Mouse (Mus musculus) macrophage (primary cell): Measurements from ENCODE around the gene Fam32a. TPM values are rescaled to one million over a fixed set of nuclear protein-coding genes. Genes with fewer than 3 reads are reported as not detected.

Experiments used
- H3K27ac ChIP-seq: fragments of 350-480 bp; formaldehyde crosslinking; 2 replicates; pipeline ENCODE4 v1.9.0; 2021
- H3K36me3 ChIP-seq: fragments of 350-480 bp; formaldehyde crosslinking; 2 replicates; pipeline ENCODE4 v1.9.0; 2021; ENCODE audit errors: inconsistent target
- H3K4me3 ChIP-seq: fragments of 350-480 bp; formaldehyde crosslinking; 2 replicates; pipeline ENCODE4 v1.9.0; 2021; ENCODE audit errors: inconsistent target
- H3K79me2 ChIP-seq: fragments of 350-480 bp; formaldehyde crosslinking; 2 replicates; pipeline ENCODE4 v1.9.0; 2021; ENCODE audit errors: inconsistent target
- WGBS: methylation state at CpG from one replicate; pipeline ENCODE4 v1.1.7; 2026; ENCODE audit warnings: inconsistent platforms; ENCODE audit not compliant: missing documents; 5-methylcytosine and 5-hydroxymethylcytosine counted together
- polyA plus RNA-seq: library from polyadenylated mRNA; stranded (reverse); fragments of 250-400 nt; gene quantifications from 3 replicates; pipeline ENCODE4 v1.2.4, GENCODE M21; 2018; ENCODE audit warnings: inconsistent platforms

Fam32a gene
- polyA plus RNA-seq, 1 experiment from 2014 or later, result 65.8 TPM

GRCm38 (mm10) chr8:72215060-72215459 lies 4.5 kb upstream of the Fam32a start:
- H3K4me3 ChIP-seq, result no peak overlapping the region
- WGBS, result 47% methylated on average over 2 of the region's 2 CpGs
- H3K36me3 ChIP-seq, result no peaks in the 10 kb centered on the region
- no peak overlapping the region for H3K27ac ChIP-seq
- peaks cover 5% of the 10 kb centered on the region for H3K79me2 ChIP-seq

- peaks cover 13% of the 10 kb centered on the region for H3K79me2 ChIP-seq
- 6% methylated on average over 1 of the region's 1 CpGs for WGBS
- no peaks in the 10 kb centered on the region for H3K36me3 ChIP-seq
- H3K27ac ChIP-seq, result no peak overlapping the region
- no peak overlapping the region for H3K4me3 ChIP-seq
These were observed 3.7 kb upstream of the Fam32a start for GRCm38 (mm10) chr8:72215871-72216270.

GRCm38 (mm10) chr8:72218781-72219540 lies 569 bp upstream of the Fam32a start:
- H3K27ac ChIP-seq, result no peak overlapping the region
- H3K79me2 ChIP-seq, result peaks cover 27% of the 10 kb centered on the region
- H3K36me3 ChIP-seq, result peaks cover 28% of the 10 kb centered on the region
- H3K4me3 ChIP-seq, result peak overlapping the region; percentile 88; the same call in 1 of the 2 replicates
- WGBS, result 65% methylated on average over 7 of the region's 10 CpGs

- peaks cover 27% of the 10 kb centered on the region for H3K79me2 ChIP-seq
- H3K27ac ChIP-seq, result no peak overlapping the region
- 64% methylated on average over 3 of the region's 4 CpGs for WGBS
- peaks cover 29% of the 10 kb centered on the region for H3K36me3 ChIP-seq
- H3K4me3 ChIP-seq, result peak overlapping the region; percentile 88
These were observed 1.2 kb downstream of the Fam32a start for GRCm38 (mm10) chr8:72220758-72221157.

GRCm38 (mm10) chr8:72222656-72223055 lies 3.1 kb downstream of the Fam32a start:
- peaks cover 29% of the 10 kb centered on the region for H3K36me3 ChIP-seq
- peaks cover 27% of the 10 kb centered on the region for H3K79me2 ChIP-seq
- H3K27ac ChIP-seq, result no peak overlapping the region
- 97% methylated on average over 5 of the region's 5 CpGs for WGBS
- no peak overlapping the region for H3K4me3 ChIP-seq

GRCm38 (mm10) chr8:72239499-72240402 lies 20.2 kb downstream of the Fam32a start, which contains the start of gene Ap1m1:
Gene Ap1m1 (plus strand): TSS chr8:72240018.
- Histone ChIP-seq H3K36me3 (no peaks in the 10 kb centered on the region), H3K27ac (peak within 1 kb of the TSS; percentile 71), H3K4me3 (peak within 1 kb of the TSS; percentile 92), H3K79me2 (peaks cover 44% of the 10 kb centered on the region)
- 1% methylated on average over 54 of the region's 54 CpGs for WGBS

GRCm38 (mm10) chr8:72240403-72240763 lies 20.9 kb downstream of the Fam32a start:
- H3K27ac ChIP-seq, result peak overlapping the region; percentile 71
- peak overlapping the region; percentile 92 for H3K4me3 ChIP-seq
- H3K36me3 ChIP-seq, result no peaks in the 10 kb centered on the region
- H3K79me2 ChIP-seq, result peaks cover 50% of the 10 kb centered on the region
- WGBS, result under 1% methylated on average over 24 of the region's 24 CpGs

GRCm38 (mm10) chr8:72240951-72241350 lies 21.4 kb downstream of the Fam32a start:
- H3K79me2 ChIP-seq, result peaks cover 56% of the 10 kb centered on the region
- peak overlapping the region; percentile 92 for H3K4me3 ChIP-seq
- H3K27ac ChIP-seq, result no peak overlapping the region
- 56% methylated on average over 7 of the region's 7 CpGs for WGBS
- peaks cover under 1% of the 10 kb centered on the region; the same call in 1 of the 2 replicates for H3K36me3 ChIP-seq

- 100% methylated on average over 1 of the region's 1 CpGs for WGBS
- Histone ChIP-seq H3K27ac (no peak overlapping the region), H3K36me3 (peaks cover 10% of the 10 kb centered on the region; the same call in 1 of the 2 replicates), H3K4me3 (no peak overlapping the region), H3K79me2 (peaks cover 69% of the 10 kb centered on the region)
These were observed 22.7 kb downstream of the Fam32a start for GRCm38 (mm10) chr8:72242226-72242625.

- H3K79me2 ChIP-seq, result peaks cover 72% of the 10 kb centered on the region
- H3K27ac ChIP-seq, result no peak overlapping the region
- 13% methylated on average over 2 of the region's 2 CpGs for WGBS
- no peak overlapping the region for H3K4me3 ChIP-seq
- H3K36me3 ChIP-seq, result peaks cover 16% of the 10 kb centered on the region
These were observed 25.1 kb downstream of the Fam32a start for GRCm38 (mm10) chr8:72244610-72245009.

- WGBS, result 64% methylated on average over 7 of the region's 7 CpGs
- peaks cover 25% of the 10 kb centered on the region; the same call in 1 of the 2 replicates for H3K36me3 ChIP-seq
- H3K27ac ChIP-seq, result no peak overlapping the region
- H3K79me2 ChIP-seq, result no peaks in the 10 kb centered on the region
- H3K4me3 ChIP-seq, result no peak overlapping the region
These were observed 37.8 kb downstream of the Fam32a start for GRCm38 (mm10) chr8:72257171-72257901.

GRCm38 (mm10) chr8:72257902-72258238 lies 38.3 kb downstream of the Fam32a start:
- Histone ChIP-seq H3K79me2 (no peaks in the 10 kb centered on the region), H3K4me3 (no peak overlapping the region), H3K36me3 (peaks cover 20% of the 10 kb centered on the region; the same call in 1 of the 2 replicates), H3K27ac (no peak overlapping the region)
- 96% methylated on average over 1 of the region's 1 CpGs for WGBS

- 83% methylated on average over 2 of the region's 2 CpGs for WGBS
- Histone ChIP-seq H3K27ac (no peak overlapping the region), H3K36me3 (peaks cover 12% of the 10 kb centered on the region; the same call in 1 of the 2 replicates), H3K79me2 (no peaks in the 10 kb centered on the region), H3K4me3 (no peak overlapping the region)
These were observed 40.3 kb downstream of the Fam32a start for GRCm38 (mm10) chr8:72259862-72260261.

GRCm38 (mm10) chr8:72260585-72260984 lies 41.1 kb downstream of the Fam32a start:
- H3K79me2 ChIP-seq, result no peaks in the 10 kb centered on the region
- no peak overlapping the region for H3K27ac ChIP-seq
- WGBS, result 78% methylated on average over 4 of the region's 4 CpGs

More at GRCm38 (mm10) chr8:72260585-72260984, 41.1 kb downstream of the Fam32a start:
- peaks cover 5% of the 10 kb centered on the region; the same call in 1 of the 2 replicates for H3K36me3 ChIP-seq
- no peak overlapping the region for H3K4me3 ChIP-seq
